In the genomic region with DNA sequence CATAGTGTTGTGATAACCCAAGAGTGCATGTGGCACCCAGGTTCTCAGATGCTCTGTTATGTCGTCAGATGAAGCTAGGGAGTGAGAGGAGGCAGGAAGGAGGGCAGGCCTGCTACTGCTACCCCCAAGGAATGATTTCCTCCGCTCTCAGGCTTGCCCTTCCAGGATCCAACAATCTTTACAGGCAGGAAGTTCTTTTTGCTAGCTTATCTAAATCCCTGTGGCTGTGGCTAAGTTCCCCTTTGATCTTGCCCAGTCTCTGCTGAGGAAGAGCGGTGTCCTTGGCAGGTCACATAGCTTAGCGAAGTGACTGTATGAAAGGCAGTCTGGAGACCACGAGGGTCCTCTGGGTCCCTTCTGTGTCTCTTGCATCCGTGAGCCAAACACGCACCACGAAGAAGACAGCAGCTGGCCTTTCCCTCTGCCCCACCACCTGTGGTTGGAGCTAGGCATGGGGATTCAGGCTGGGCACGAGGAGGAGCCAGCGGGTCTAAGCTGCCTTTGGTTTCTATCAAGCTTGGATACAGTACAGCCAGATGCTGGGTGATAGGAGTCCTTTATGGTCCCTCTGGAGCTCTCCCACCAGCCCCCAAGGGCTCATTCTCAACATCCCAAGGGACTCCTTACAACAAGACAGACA, we compare ENCODE assay signal across 9 mouse cellular contexts. TPM values are rescaled to one million over a fixed set of nuclear protein-coding genes. Genes with fewer than 3 reads are reported as not detected.
A peak's percentile ranks its signal among the peaks of the same experiment; 100 is the strongest.
DNase-seq lines count a peak whose midpoint lies in the region; ATAC-seq and TF ChIP-seq lines count a peak whose summit lies in the region.
"Had no signal": no experiment of that assay in that cellular context is flagged by ENCODE, and none has a peak within 500 bp of the region (broad histone marks: within the 10 kb centered on the region; RNA-seq: fewer than 3 reads in every experiment).

No protein-coding gene starts in this region.

- ATAC-seq in neural tube, embryonic 12.5 days (ENCODE audit: low FRiP score, low read depth): no peak
- no peak for ATAC-seq in intestine, embryonic 15.5 days
- no peak for ATAC-seq in frontal cortex, adult (ENCODE audit: low TSS enrichment)

- no peak overlapping the region for H3K4me3 ChIP-seq in cerebellum, adult 2 months (replicated peaks; ENCODE audit: insufficient read depth, low read depth, low read length)
- no peak overlapping the region for H3K4me3 ChIP-seq in neural tube, embryonic 12.5 days
- no peak overlapping the region for H3K4me3 ChIP-seq in intestine, embryonic 15.5 days (replicated peaks)
- no peak overlapping the region for H3K4me3 ChIP-seq in small intestine, adult 2 months (ENCODE audit: low read depth, low read length)

- H3K9ac ChIP-seq in neural tube, embryonic 12.5 days: 0 out of 2 replicates have a peak overlapping the region, but pooled peaks have one; percentile 6
- H3K9ac ChIP-seq in intestine, embryonic 15.5 days: peak overlapping the region; percentile 18; the same call in 1 of the 2 replicates
- H3K9ac ChIP-seq: liver, embryonic 14.5 days had no signal

- TF ChIP-seq POLR2A in cerebellum, adult 2 months (IDR thresholded peaks at IDR 0.05; ENCODE audit: borderline replicate concordance, insufficient read depth, low read length): no peak
- TF ChIP-seq POLR2A in small intestine, adult 2 months (IDR thresholded peaks at IDR 0.05; ENCODE audit: low read depth, low read length): no peak

- WGBS in cerebellum, adult 2 months: 67% methylated on average over 10 of the region's 10 CpGs
- 44% methylated on average over 10 of the region's 10 CpGs for WGBS in neural tube, embryonic 12.5 days
- WGBS in intestine, embryonic 15.5 days: 37% methylated on average over 10 of the region's 10 CpGs
- 33% methylated on average over 10 of the region's 10 CpGs for WGBS in small intestine, adult 2 months

- no peak overlapping the region; the same call in 1 of the 2 replicates for H3K27ac ChIP-seq in cerebellum, adult 2 months (ENCODE audit: insufficient read depth, low read length)
- H3K27ac ChIP-seq in neural tube, embryonic 12.5 days: no peak overlapping the region
- peak overlapping the region; percentile 66 for H3K27ac ChIP-seq in intestine, embryonic 15.5 days
- H3K27ac ChIP-seq in small intestine, adult 2 months (ENCODE audit: insufficient read depth, low read depth, low read length): peak overlapping the region; percentile 69
- H3K27ac ChIP-seq: liver, embryonic 14.5 days had no signal

- peaks cover 34% of the 10 kb centered on the region for H3K4me1 ChIP-seq in cerebellum, adult 2 months (ENCODE audit: control insufficient read depth, insufficient read depth, low read length)
- peaks cover 99% of the 10 kb centered on the region for H3K4me1 ChIP-seq in neural tube, embryonic 12.5 days
- H3K4me1 ChIP-seq in intestine, embryonic 15.5 days (replicated peaks): peaks cover 83% of the 10 kb centered on the region
- H3K4me1 ChIP-seq in small intestine, adult 2 months (ENCODE audit: control insufficient read depth, insufficient read depth, insufficient read length, low read length): peaks cover 47% of the 10 kb centered on the region

- TF ChIP-seq CTCF in cerebellum, adult 2 months (IDR thresholded peaks at IDR 0.05; ENCODE audit: borderline replicate concordance, insufficient read depth, low read depth, low read length): no peak
- TF ChIP-seq CTCF in small intestine, adult 2 months (IDR thresholded peaks at IDR 0.05; ENCODE audit: extremely low read depth, insufficient read length, insufficient replicate concordance, low read depth, low read length): no peak

- no peaks in the 10 kb centered on the region for H3K9me3 ChIP-seq in neural tube, embryonic 12.5 days
- H3K9me3 ChIP-seq in intestine, embryonic 15.5 days: no peaks in the 10 kb centered on the region

- peak; percentile 38 for DNase-seq in cerebellum, adult 9-10 months
- no peak for DNase-seq in cerebellum, adult 2 months
- DNase-seq in neural tube, embryonic 10.5 days (ENCODE audit: extremely low spot score, low spot score): no peak
- no peak for DNase-seq in layer of hippocampus, adult 8-10 months (ENCODE audit: low spot score in 2 of 2)

- H3K4me2 ChIP-seq in neural tube, embryonic 12.5 days (replicated peaks): peak overlapping the region; percentile 75
- peak overlapping the region; percentile 29; the same call in 1 of the 2 replicates for H3K4me2 ChIP-seq in intestine, embryonic 15.5 days (replicated peaks)

- no peaks in the 10 kb centered on the region for H3K27me3 ChIP-seq in cerebellum, adult 2 months (ENCODE audit: control insufficient read depth, insufficient read depth, low read length)
- no peaks in the 10 kb centered on the region; the same call in 1 of the 2 replicates for H3K27me3 ChIP-seq in neural tube, embryonic 12.5 days (replicated peaks)
- H3K27me3 ChIP-seq in intestine, embryonic 15.5 days (replicated peaks): no peaks in the 10 kb centered on the region
- H3K27me3 ChIP-seq in small intestine, adult 2 months (ENCODE audit: control insufficient read depth, insufficient read depth, low read length): no peaks in the 10 kb centered on the region

- no peaks in the 10 kb centered on the region for H3K36me3 ChIP-seq in neural tube, embryonic 12.5 days
- no peaks in the 10 kb centered on the region for H3K36me3 ChIP-seq in intestine, embryonic 15.5 days
- H3K36me3 ChIP-seq in small intestine, adult 2 months (ENCODE audit: control insufficient read depth, insufficient read depth, low read length): no peaks in the 10 kb centered on the region

RNA-seq across cellular contexts. Expression of a gene that starts 7.1 kb away (rescaled TPM):
- 19.1 and 21.0 TPM in 2 replicates for polyA plus RNA-seq in cerebellum, adult 2 months (2012; rRNA removed)
- polyA plus RNA-seq in neural tube, embryonic 12.5 days (2016; fragmentation: Nextera tagmentation; extraction: Ambion mirVana): 35.9 and 37.1 TPM in 2 replicates
- polyA plus RNA-seq in intestine, embryonic 15.5 days (2015; fragmentation: Nextera tagmentation; extraction: Ambion mirVana): 4.1 and 5.9 TPM in 2 replicates
- polyA plus RNA-seq in small intestine, adult 2 months (2012; rRNA removed): 12.4 and 28.6 TPM in 2 replicates
- 10 to 100 TPM; 42.0 to 44.3 (median 42.9) TPM for total RNA-seq in layer of hippocampus, adult 8-10 months (2022)

Comparison
In these comparisons a context has a peak if more than half of its experiments do, and no peak if none do; other contexts are left out.
1. H3K27ac ChIP-seq: peak in intestine, embryonic 15.5 days (single experiment) and small intestine, adult 2 months (single experiment); none in cerebellum, adult 2 months (single experiment) and neural tube, embryonic 12.5 days (single experiment).